Mouse (Mus musculus) left cerebral cortex, adult 18-20 months (tissue): Measurements from ENCODE around the gene Rnf207. TPM values are rescaled to one million over a fixed set of nuclear protein-coding genes. Genes with fewer than 3 reads are reported as not detected.

Source experiments
- DNase-seq, 2 experiments: peaks; one replicate each; pipeline ENCODE4 v3.0.0; 2021 to 2022; ENCODE audit warnings: low spot score in 2 of 2, mixed read lengths in 1 of 2
- total RNA-seq, 2 experiments: library from RNA; stranded (reverse); gene quantifications; 2 replicates each; pipeline ENCODE4 v1.2.3; 2021

Rnf207 gene
- total RNA-seq, 2 experiments from 2014 or later, result 18.9 to 20.8 TPM

- DNase-seq, result peak; percentile 55 to 73
Measured at GRCm38 (mm10) chr4:152273621-152274236, 45.1 kb downstream of the Rnf207 start, which contains the start of gene Gpr153. Gene Gpr153, plus strand, starts transcription at chr4:152274232.

DNA sequence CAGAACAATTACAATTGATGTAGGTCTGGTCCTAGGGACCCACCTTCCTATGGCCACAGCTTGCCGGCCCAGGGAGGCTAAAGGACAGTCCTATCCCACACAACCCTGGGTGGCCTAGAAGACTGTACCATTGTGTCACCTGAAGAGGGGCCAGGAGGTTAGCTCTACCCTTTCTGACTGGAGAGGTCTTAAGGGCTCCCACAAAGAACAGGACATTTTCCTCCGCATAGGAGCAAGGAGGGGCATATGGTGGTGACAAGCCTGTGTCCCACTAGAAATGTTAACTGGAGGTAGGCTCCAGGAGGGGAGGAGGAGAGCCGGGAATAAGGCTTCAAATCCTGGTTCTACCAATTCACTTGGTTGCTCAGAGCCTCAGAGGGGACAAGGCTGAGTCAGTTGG lies 45.6 kb downstream of the Rnf207 start:
- no peak for DNase-seq

DNA sequence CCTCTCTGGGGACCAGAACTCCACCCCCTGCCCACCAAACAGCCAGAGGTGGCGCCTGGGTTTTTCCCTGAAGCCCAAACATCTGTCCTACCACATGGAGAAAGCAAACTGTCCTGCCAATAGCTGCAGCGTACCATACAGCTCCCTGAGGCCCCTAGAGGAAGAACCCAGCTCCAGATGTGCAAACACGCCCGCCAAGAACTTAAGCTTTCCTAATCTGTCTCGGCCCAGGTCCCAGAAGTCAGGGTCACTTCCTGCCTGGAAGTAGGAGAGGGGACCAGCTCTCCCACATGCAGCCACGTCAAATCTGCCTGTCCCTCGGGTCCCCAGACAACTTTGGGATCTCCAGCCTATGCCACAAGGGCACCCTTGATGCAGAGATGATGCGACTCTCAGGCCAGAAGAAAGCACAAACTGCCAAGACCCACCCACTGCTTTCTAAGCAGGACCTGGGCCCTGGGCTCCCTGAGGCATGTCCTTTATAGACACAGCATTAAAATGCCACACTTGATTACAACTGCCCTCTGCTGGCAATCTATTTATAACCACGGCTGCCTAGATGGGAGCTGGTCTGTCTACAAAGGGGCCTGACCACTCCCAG lies 46.2 kb downstream of the Rnf207 start:
- DNase-seq, result no peak

DNA sequence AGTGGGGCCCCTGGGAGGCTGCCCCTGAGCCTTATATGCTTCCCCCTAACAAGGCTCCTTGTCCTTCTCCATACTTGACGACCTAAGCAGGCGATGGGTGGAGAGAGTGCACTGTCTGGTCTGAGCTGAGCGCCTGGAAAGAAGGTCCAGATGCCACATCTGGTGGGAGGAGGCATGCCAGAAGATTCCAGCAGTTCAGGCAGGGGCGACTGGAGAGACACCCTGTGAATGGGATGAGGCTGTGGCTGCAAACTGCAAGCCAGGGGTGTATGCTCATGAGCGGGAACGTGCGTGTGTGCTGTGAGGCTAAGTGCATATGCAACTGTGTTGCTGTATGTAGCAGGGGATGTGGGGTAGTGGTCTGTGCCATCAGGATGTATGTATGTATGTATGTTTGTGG lies 46.8 kb downstream of the Rnf207 start:
- no peak for DNase-seq

- no peak for DNase-seq
Measured at GRCm38 (mm10) chr4:152271334-152271733, 47.5 kb downstream of the Rnf207 start.

- DNase-seq, result no peak
Measured at GRCm38 (mm10) chr4:152270599-152270998, 48.2 kb downstream of the Rnf207 start.

- no peak for DNase-seq
Measured at GRCm38 (mm10) chr4:152269967-152270366, 48.8 kb downstream of the Rnf207 start.

DNA sequence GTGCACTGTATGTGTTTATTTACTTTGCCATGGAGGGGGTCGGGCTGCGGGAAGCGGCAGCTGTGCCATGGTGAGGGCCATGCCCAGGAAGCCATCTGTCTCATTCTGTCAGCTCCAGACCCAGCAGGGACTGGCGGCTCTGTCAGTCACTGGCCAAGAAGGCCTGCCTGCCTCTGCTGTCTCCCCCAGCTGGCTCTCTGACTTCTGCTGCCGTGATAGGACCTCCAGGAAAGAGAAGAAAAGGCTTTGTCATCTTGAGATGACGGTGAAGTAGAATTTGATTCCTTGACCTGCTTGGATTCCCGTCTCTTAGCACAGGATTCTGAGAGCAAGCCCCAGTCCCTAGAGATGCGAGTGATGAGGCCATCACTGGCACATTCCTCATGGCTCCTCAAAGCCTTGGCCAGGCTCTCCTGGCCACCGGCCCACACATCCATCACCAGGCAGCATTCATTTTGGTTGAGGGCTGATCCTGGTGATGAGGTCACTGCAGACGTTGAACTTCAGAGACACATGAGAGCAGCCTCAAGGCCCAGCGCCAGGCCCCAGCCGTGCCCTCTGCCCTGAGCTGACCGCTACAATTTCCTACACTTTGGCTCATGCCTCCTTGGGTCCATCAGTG lies 50.9 kb downstream of the Rnf207 start:
- DNase-seq, result no peak

GRCm38 (mm10) chr4:152266236-152266895 lies 52.4 kb downstream of the Rnf207 start:
- peak; percentile 55 to 63 for DNase-seq

GRCm38 (mm10) chr4:152265791-152266190 lies 53.0 kb downstream of the Rnf207 start:
- DNase-seq, result no peak

GRCm38 (mm10) chr4:152264867-152265568 lies 53.8 kb downstream of the Rnf207 start:
- DNase-seq, result no peak

GRCm38 (mm10) chr4:152264177-152264530 lies 54.6 kb downstream of the Rnf207 start:
- DNase-seq, result no peak

- no peak for DNase-seq
Measured at GRCm38 (mm10) chr4:152263512-152264176, 55.1 kb downstream of the Rnf207 start.

- no peak for DNase-seq
Measured at GRCm38 (mm10) chr4:152263089-152263488, 55.7 kb downstream of the Rnf207 start.

- DNase-seq, result no peak
Measured at GRCm38 (mm10) chr4:152262187-152262586, 56.6 kb downstream of the Rnf207 start.

- no peak for DNase-seq
Measured at GRCm38 (mm10) chr4:152260451-152260850, 58.3 kb downstream of the Rnf207 start.

- peak; percentile 78 to 84 for DNase-seq
Measured at GRCm38 (mm10) chr4:152257070-152257469, 61.7 kb downstream of the Rnf207 start.
